Mouse (Mus musculus) stomach, embryonic 16.5 days (tissue): ENCODE data around the gene Olfr133. TPM values are rescaled to one million over a fixed set of nuclear protein-coding genes. Genes with fewer than 3 reads are reported as not detected.
"Not testable (repeated sequence)": the region's sequence is repeated elsewhere in the genome, so short reads cannot be mapped to it uniquely, and the experiment has no call there.

Source experiments
- ATAC-seq: fragments of 200-750 bp; cut with Nextera tagmentation; 2 replicates; pipeline ENCODE4 v1.8.0; 2017; ENCODE audit warnings: moderate number of reproducible peaks, moderate TSS enrichment; ENCODE audit not compliant: insufficient read depth, low FRiP score
- H3K27ac ChIP-seq: fragments of 300-500 bp; sonication (generic); 2 replicates; pipeline ENCODE4 v1.5.1; 2014; ENCODE audit warnings: low read length
- H3K27me3 ChIP-seq: fragments of 300-500 bp; sonication (generic); 2 replicates; pipeline ENCODE4 v1.6.1; 2014; ENCODE audit warnings: low read length, control low read depth, mixed read lengths; ENCODE audit not compliant: control insufficient read depth, insufficient read depth
- H3K36me3 ChIP-seq: fragments of 300-500 bp; sonication (generic); 2 replicates; pipeline ENCODE4 v1.6.1; 2014; ENCODE audit warnings: low read length; ENCODE audit not compliant: control insufficient read depth, insufficient read depth
- H3K4me1 ChIP-seq: fragments of 300-500 bp; sonication (generic); 2 replicates; pipeline ENCODE4 v1.6.1; 2014; ENCODE audit warnings: low read length, control low read depth, mixed read lengths; ENCODE audit not compliant: control insufficient read depth, insufficient read depth
- H3K4me2 ChIP-seq: fragments of 300-500 bp; sonication (generic); 2 replicates; pipeline ENCODE4 v1.6.1; 2014; ENCODE audit warnings: low read depth, low read length, mixed read lengths
- H3K4me3 ChIP-seq: fragments of 300-500 bp; sonication (generic); replicated peaks from 2 replicates; pipeline ENCODE4 v1.5.1; 2014; ENCODE audit warnings: mild to moderate bottlenecking, low read length
- H3K9ac ChIP-seq: fragments of 300-500 bp; sonication (generic); 2 replicates; pipeline ENCODE4 v1.6.1; 2014; ENCODE audit warnings: low read length
- H3K9me3 ChIP-seq: fragments of 300-500 bp; sonication (generic); replicated peaks from 2 replicates; pipeline ENCODE4 v1.6.1; 2016; ENCODE audit warnings: low read length, control low read depth; ENCODE audit not compliant: control insufficient read depth
- WGBS: fragments of 180-500 bp; shearing (Covaris S2); extraction: QIAGEN DNeasy Blood & Tissue Kit; methylation state at CpG from one replicate; pipeline ENCODE4 v1.1.7; 2014; 5-methylcytosine and 5-hydroxymethylcytosine counted together
- polyA plus RNA-seq: library from polyadenylated mRNA; unstranded; fragments of >200 nt; fragmentation: Nextera tagmentation; extraction: Ambion mirVana; gene quantifications from 2 replicates; pipeline ENCODE4 v1.2.1, GENCODE M21; 2015

Gene Olfr133
- polyA plus RNA-seq: not detected in 2 replicates

GRCm38 (mm10) chr17:38144981-38145380, at the start of gene Olfr133:
Gene Olfr133, plus strand, starts transcription at chr17:38145281.
- Histone ChIP-seq H3K4me2 (no peak within 1 kb of the TSS), H3K4me3 (no peak within 1 kb of the TSS), H3K9ac (no peak within 1 kb of the TSS), H3K9me3 (no peaks in the 10 kb centered on the region), H3K4me1 (no peaks in the 10 kb centered on the region), H3K27me3 (no peaks in the 10 kb centered on the region), H3K27ac (no peak within 1 kb of the TSS), H3K36me3 (no peaks in the 10 kb centered on the region)
- ATAC-seq: no peak
- WGBS: 74% methylated on average over 2 of the region's 2 CpGs

GRCm38 (mm10) chr17:38124199-38124598, 20.9 kb upstream of the Olfr133 start:
- H3K27ac ChIP-seq, H3K4me3 ChIP-seq, H3K9ac ChIP-seq, H3K9me3 ChIP-seq, H3K36me3 ChIP-seq, H3K27me3 ChIP-seq, H3K4me1 ChIP-seq, ATAC-seq, H3K4me2 ChIP-seq: not testable (repeated sequence)
- WGBS: 73% methylated on average over 1 of the region's 1 CpGs

GRCm38 (mm10) chr17:38125371-38125770, 19.7 kb upstream of the Olfr133 start:
- not testable (repeated sequence) for ATAC-seq, H3K4me3 ChIP-seq, H3K4me1 ChIP-seq, H3K36me3 ChIP-seq, H3K27me3 ChIP-seq, H3K9ac ChIP-seq, H3K9me3 ChIP-seq, H3K27ac ChIP-seq, H3K4me2 ChIP-seq
- 65% methylated on average over 3 of the region's 3 CpGs for WGBS

GRCm38 (mm10) chr17:38134426-38134825, 10.7 kb upstream of the Olfr133 start, which contains the start of gene Olfr132:
Gene Olfr132, minus strand, starts transcription at chr17:38134526.
- no peak for ATAC-seq
- Histone ChIP-seq H3K4me2 (no peak within 1 kb of the TSS), H3K4me1 (no peaks in the 10 kb centered on the region), H3K36me3 (no peaks in the 10 kb centered on the region), H3K27ac (no peak within 1 kb of the TSS), H3K4me3 (no peak within 1 kb of the TSS), H3K9me3 (no peaks in the 10 kb centered on the region), H3K27me3 (no peaks in the 10 kb centered on the region), H3K9ac (no peak within 1 kb of the TSS)
- WGBS: 57% methylated on average over 1 of the region's 1 CpGs

- WGBS: 71% methylated on average over 3 of the region's 3 CpGs
- Histone ChIP-seq H3K4me3 (no peak within 1 kb of the TSS), H3K36me3 (no peaks in the 10 kb centered on the region), H3K9ac (no peak within 1 kb of the TSS), H3K27ac (no peak within 1 kb of the TSS), H3K4me1 (no peaks in the 10 kb centered on the region), H3K9me3 (no peaks in the 10 kb centered on the region), H3K4me2 (no peak within 1 kb of the TSS), H3K27me3 (no peaks in the 10 kb centered on the region)
- ATAC-seq: no peak
Observed at GRCm38 (mm10) chr17:38171088-38171487, 26.0 kb downstream of the Olfr133 start, which contains the start of gene Olfr134. Gene Olfr134, plus strand, starts transcription at chr17:38171388.

Other genes starting within 250 kb of the Olfr133 start
- gene Olfr127, start 244.8 kb upstream of the Olfr133 start, polyA plus RNA-seq: not detected in 2 replicates
- gene Olfr128, start 224.7 kb upstream of the Olfr133 start, polyA plus RNA-seq: not detected in 2 replicates
- not detected in 2 replicates for gene Olfr761, start 192.2 kb upstream of the Olfr133 start, polyA plus RNA-seq
- not detected in 2 replicates for gene Olfr129, start 85.2 kb upstream of the Olfr133 start, polyA plus RNA-seq
- not detected in 2 replicates for gene Olfr130, start 81.4 kb upstream of the Olfr133 start, polyA plus RNA-seq
- not detected in 2 replicates for gene Olfr131, start 56.6 kb upstream of the Olfr133 start, polyA plus RNA-seq
- gene Olfr132, start 10.8 kb upstream of the Olfr133 start, polyA plus RNA-seq: not detected in 2 replicates
- not detected in 2 replicates for gene Olfr134, start 26.1 kb downstream of the Olfr133 start, polyA plus RNA-seq
- gene Olfr135, start 59.1 kb downstream of the Olfr133 start, polyA plus RNA-seq: not detected in 2 replicates
- not detected in 2 replicates for gene Olfr138, start 115.8 kb downstream of the Olfr133 start, polyA plus RNA-seq
- gene Olfr137, start 162.3 kb downstream of the Olfr133 start, polyA plus RNA-seq: not detected in 2 replicates
- not detected in 2 replicates for gene Olfr136, start 184.6 kb downstream of the Olfr133 start, polyA plus RNA-seq